Mouse (Mus musculus): ENCODE measurements at regions not wholly inside any gene's neighbourhood (a gene's known extent, or its start where the extent isn't known, plus 50 kb on each side); places are given as distances from the start of the nearest gene placed in this dataset.

DNA sequence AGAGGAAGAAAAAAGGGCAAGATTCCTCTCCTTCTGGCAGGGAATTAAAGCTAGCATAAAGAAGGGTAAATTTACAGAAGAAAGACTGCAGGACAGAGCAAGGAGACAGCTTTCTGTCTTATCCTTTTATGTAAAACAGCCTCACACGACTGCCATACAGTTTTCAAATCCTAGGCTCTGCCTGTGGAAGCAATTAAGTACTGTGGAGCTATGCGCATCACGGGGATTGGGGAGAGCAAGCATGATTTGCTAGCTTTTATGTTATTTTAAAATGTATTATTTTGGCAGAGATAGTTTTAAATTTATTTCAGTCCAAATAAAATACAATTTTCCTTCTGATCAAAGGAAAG lies 74.2 kb upstream of the Slc39a10 start:
- no peaks in the 10 kb centered on the region for H3K36me3 ChIP-seq (ENCODE audit: control insufficient read depth, insufficient read depth)
- H3K27me3 ChIP-seq (ENCODE audit: control insufficient read depth, insufficient read depth, insufficient read length), result no peaks in the 10 kb centered on the region
- H3K4me3 ChIP-seq, result no peak overlapping the region
- TF ChIP-seq SRF (IDR thresholded peaks at IDR 0.05; ENCODE audit: control insufficient read depth, insufficient read length, low read depth) (no peak), POLR2AphosphoS2 (IDR thresholded peaks at IDR 0.05; ENCODE audit: insufficient read length, low read depth) (no peak), REST (IDR thresholded peaks at IDR 0.05; ENCODE audit: insufficient read depth, insufficient read length) (no peak), E2F4 (IDR thresholded peaks at IDR 0.05; ENCODE audit: insufficient read depth) (no peak), POLR2A (IDR thresholded peaks at IDR 0.05; ENCODE audit: insufficient read length, low read depth) (no peak), MYOD1 (IDR thresholded peaks at IDR 0.05; ENCODE audit: control insufficient read depth in 1 of 3, insufficient read length in 2 of 3, low read depth in 2 of 3) (no peak), TCF12 (IDR thresholded peaks at IDR 0.05; ENCODE audit: insufficient read depth, poor library complexity, severe bottlenecking) (no peak), USF1 (IDR thresholded peaks at IDR 0.05; ENCODE audit: low read depth) (no peak), CEBPB (IDR thresholded peaks at IDR 0.05; ENCODE audit: insufficient read depth, poor library complexity, severe bottlenecking) (no peak)
- H3K4me2 ChIP-seq (ENCODE audit: low read depth), result no peak overlapping the region
- no peaks in the 10 kb centered on the region for H3K79me2 ChIP-seq (ENCODE audit: control insufficient read depth, insufficient read depth)
- H3ac ChIP-seq (ENCODE audit: control insufficient read depth, insufficient read length), result no peak overlapping the region

DNA sequence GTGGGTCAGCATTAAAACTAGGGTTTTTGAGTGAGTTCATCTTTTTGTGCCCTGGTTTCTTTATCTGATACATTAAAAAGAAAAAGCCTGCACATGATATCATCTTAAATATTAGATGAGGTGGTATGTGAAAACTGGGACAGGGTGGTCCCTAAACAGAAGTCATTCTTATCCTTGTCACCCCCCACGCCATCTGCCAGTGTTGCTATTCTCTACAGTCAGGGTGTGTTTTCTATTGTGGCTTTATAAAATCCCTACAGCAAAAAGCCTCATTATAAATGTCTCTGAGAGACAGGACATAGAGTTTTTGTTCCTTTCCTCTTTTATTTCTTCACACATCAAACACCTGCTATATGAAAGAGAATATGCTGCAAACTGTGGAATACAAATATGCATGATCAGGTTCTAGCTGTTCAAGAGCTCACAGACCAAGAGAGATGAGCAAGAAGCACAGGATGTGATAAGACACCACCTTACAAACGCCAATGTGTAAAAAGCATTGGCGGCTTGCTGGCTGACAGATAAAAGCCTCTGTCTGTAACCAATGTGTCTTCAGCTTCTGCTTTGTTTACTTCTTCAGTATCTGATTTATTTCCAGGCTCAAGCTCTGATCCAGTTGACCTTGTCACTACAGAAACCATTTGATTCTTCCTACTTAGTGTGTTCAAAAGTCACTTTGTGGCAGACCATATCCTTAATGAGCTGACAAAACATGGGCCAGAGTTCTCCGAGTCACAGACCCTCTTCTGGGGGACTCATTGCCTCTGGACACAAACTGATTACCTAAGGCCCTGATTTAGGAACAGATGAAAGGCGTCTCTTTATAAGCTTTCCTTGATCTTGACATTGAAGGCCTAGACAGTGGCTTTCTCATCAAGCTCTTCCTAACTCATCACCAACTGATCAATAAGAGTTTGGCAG lies 73.6 kb upstream of the Slc39a10 start:
- no peaks in the 10 kb centered on the region for H3K27me3 ChIP-seq (ENCODE audit: control insufficient read depth, insufficient read depth, insufficient read length)
- H3K79me2 ChIP-seq (ENCODE audit: control insufficient read depth, insufficient read depth), result no peaks in the 10 kb centered on the region
- TF ChIP-seq CEBPB (IDR thresholded peaks at IDR 0.05; ENCODE audit: insufficient read depth, poor library complexity, severe bottlenecking), result no peak
- no peak for TF ChIP-seq REST (IDR thresholded peaks at IDR 0.05; ENCODE audit: insufficient read depth, insufficient read length)
- TF ChIP-seq MAX (IDR thresholded peaks at IDR 0.05; ENCODE audit: low read depth), result no peak
- TF ChIP-seq E2F4 (IDR thresholded peaks at IDR 0.05; ENCODE audit: insufficient read depth), result no peak
- TF ChIP-seq POLR2A (IDR thresholded peaks at IDR 0.05; ENCODE audit: insufficient read length, low read depth), result no peak
- TF ChIP-seq POLR2AphosphoS2 (IDR thresholded peaks at IDR 0.05; ENCODE audit: insufficient read length, low read depth), result no peak
- no peak for TF ChIP-seq TCF12 (IDR thresholded peaks at IDR 0.05; ENCODE audit: insufficient read depth, poor library complexity, severe bottlenecking)
- no peak for TF ChIP-seq SRF (IDR thresholded peaks at IDR 0.05; ENCODE audit: control insufficient read depth, insufficient read length, low read depth)
- TF ChIP-seq MYOD1 (IDR thresholded peaks at IDR 0.05; ENCODE audit: control insufficient read depth in 1 of 3, insufficient read length in 2 of 3, low read depth in 2 of 3), result no peak
- no peak for TF ChIP-seq USF1 (IDR thresholded peaks at IDR 0.05; ENCODE audit: low read depth)
- no peak for TF ChIP-seq MYOG (IDR thresholded peaks at IDR 0.05; ENCODE audit: control insufficient read depth in 1 of 3, insufficient read depth in 1 of 3, insufficient read length in 2 of 3, low read depth in 2 of 3)
- no peak for TF ChIP-seq TCF3 (IDR thresholded peaks at IDR 0.05; ENCODE audit: insufficient read length, low read depth)
- no peak overlapping the region for H3K4me3 ChIP-seq
- no peak overlapping the region for H3ac ChIP-seq (ENCODE audit: control insufficient read depth, insufficient read length)
- H3K36me3 ChIP-seq (ENCODE audit: control insufficient read depth, insufficient read depth), result no peaks in the 10 kb centered on the region
- H3K4me2 ChIP-seq (ENCODE audit: low read depth), result no peak overlapping the region

DNA sequence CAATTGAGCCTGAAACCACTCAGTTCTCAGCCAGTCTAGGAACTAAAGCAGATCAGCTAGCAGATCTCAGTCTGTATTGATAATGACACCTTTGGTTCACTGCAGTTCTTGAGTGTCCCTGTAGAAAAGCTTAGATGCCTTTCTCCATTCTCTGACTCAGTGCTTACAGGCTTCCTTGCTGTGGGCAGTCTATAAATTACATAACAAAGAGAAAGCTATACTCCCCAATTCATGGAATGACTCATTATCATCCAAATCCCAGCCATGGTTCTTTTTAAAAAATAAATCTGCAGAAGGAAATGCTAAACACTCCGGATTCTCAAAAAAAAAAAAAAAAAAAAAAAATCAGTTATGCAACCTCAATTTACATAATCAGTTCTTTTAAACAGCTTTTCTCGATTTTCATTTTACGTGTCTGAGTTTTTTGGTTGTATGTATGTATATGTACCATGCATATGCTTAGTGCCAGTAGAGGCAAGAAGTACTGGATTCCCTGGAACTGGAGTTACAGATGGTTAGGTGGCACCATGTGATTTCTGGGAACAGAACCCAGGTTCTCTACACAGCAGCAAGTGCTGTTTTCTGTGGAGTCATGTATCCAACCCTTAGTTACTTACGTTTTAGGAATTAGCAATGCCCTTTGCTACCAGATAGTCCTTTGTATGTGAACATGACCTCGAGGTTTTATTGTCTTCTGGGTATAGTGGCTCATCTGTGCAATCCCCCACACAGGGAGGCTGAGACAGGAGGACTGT lies 71.5 kb upstream of the Slc39a10 start:
- no peak overlapping the region for H3K4me2 ChIP-seq (ENCODE audit: low read depth)
- no peaks in the 10 kb centered on the region for H3K36me3 ChIP-seq (ENCODE audit: control insufficient read depth, insufficient read depth)
- TF ChIP-seq TCF3 (IDR thresholded peaks at IDR 0.05; ENCODE audit: insufficient read length, low read depth) (no peak), CEBPB (IDR thresholded peaks at IDR 0.05; ENCODE audit: insufficient read depth, poor library complexity, severe bottlenecking) (no peak), MYOD1 (IDR thresholded peaks at IDR 0.05; ENCODE audit: control insufficient read depth in 1 of 3, insufficient read length in 2 of 3, low read depth in 2 of 3) (no peak), E2F4 (IDR thresholded peaks at IDR 0.05; ENCODE audit: insufficient read depth) (no peak), USF1 (IDR thresholded peaks at IDR 0.05; ENCODE audit: low read depth) (no peak), POLR2AphosphoS2 (IDR thresholded peaks at IDR 0.05; ENCODE audit: insufficient read length, low read depth) (no peak), MAX (IDR thresholded peaks at IDR 0.05; ENCODE audit: low read depth) (no peak), SRF (IDR thresholded peaks at IDR 0.05; ENCODE audit: control insufficient read depth, insufficient read length, low read depth) (no peak), POLR2A (IDR thresholded peaks at IDR 0.05; ENCODE audit: insufficient read length, low read depth) (no peak), MYOG (IDR thresholded peaks at IDR 0.05; ENCODE audit: control insufficient read depth in 1 of 3, insufficient read depth in 1 of 3, insufficient read length in 2 of 3, low read depth in 2 of 3) (no peak), REST (IDR thresholded peaks at IDR 0.05; ENCODE audit: insufficient read depth, insufficient read length) (no peak), TCF12 (IDR thresholded peaks at IDR 0.05; ENCODE audit: insufficient read depth, poor library complexity, severe bottlenecking) (no peak)
- no peak overlapping the region for H3K4me3 ChIP-seq
- no peaks in the 10 kb centered on the region for H3K79me2 ChIP-seq (ENCODE audit: control insufficient read depth, insufficient read depth)
- no peak overlapping the region for H3ac ChIP-seq (ENCODE audit: control insufficient read depth, insufficient read length)
- H3K27me3 ChIP-seq (ENCODE audit: control insufficient read depth, insufficient read depth, insufficient read length), result no peaks in the 10 kb centered on the region

Measured in myocyte (in vitro differentiated cells).